ENCODE assay signal across 20 mouse cellular contexts in the genomic region with DNA sequence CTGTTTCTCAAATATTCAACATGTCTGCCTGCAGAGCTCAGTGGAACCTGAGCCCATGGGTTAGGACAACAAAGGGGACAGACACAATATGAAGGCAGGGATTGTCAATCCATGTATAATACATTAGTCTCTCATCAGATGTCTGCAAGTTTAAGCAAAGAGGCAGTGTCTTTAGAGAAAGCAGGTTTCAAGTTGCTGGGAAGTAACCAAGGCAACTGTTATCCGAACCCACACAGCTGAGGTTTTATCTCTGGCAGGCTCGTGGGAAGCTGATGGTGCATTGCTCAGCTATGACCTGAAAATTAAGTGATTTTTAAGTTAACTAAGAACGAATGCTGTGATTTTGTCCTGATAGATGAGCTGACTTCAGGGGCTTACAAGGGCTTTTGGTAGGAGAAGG. TPM values are rescaled to one million over a fixed set of nuclear protein-coding genes. Genes with fewer than 3 reads are reported as not detected.
DNase-seq lines count a peak whose midpoint lies in the region; ATAC-seq and TF ChIP-seq lines count a peak whose summit lies in the region.
"Had no signal": no experiment of that assay in that cellular context is flagged by ENCODE, and none has a peak within 500 bp of the region (broad histone marks: within the 10 kb centered on the region; RNA-seq: fewer than 3 reads in every experiment).

No protein-coding gene starts in this region.

- peak; percentile 84 for ATAC-seq in frontal cortex, adult (ENCODE audit: low TSS enrichment)
- no peak for ATAC-seq in liver, embryonic 11.5 days (replicated peaks; ENCODE audit: low FRiP score)
- no peak for ATAC-seq in embryonic facial prominence, embryonic 12.5 days (ENCODE audit: insufficient number of reproducible peaks, insufficient read depth, low FRiP score, low TSS enrichment)
- ATAC-seq in heart, embryonic 11.5 days (replicated peaks; ENCODE audit: insufficient number of reproducible peaks, low FRiP score, low TSS enrichment), result no peak
- no peak for ATAC-seq in cerebellum, adult (ENCODE audit: insufficient number of reproducible peaks, low FRiP score, low TSS enrichment)
- ATAC-seq: hindbrain, embryonic 16.5 days; lung, postnatal 0 days had no signal

- no peak overlapping the region for H3K9ac ChIP-seq in liver, adult 2 months (ENCODE audit: low read depth, low read length)
- H3K9ac ChIP-seq in liver, embryonic 11.5 days (ENCODE audit: low read depth, low read length), result no peak overlapping the region
- H3K9ac ChIP-seq in embryonic facial prominence, embryonic 12.5 days, result no peak overlapping the region
- no peak overlapping the region for H3K9ac ChIP-seq in heart, embryonic 11.5 days (ENCODE audit: low read depth, low read length)
- H3K9ac ChIP-seq: heart, embryonic 13.5 days had no signal

- H3K9me3 ChIP-seq in liver, embryonic 11.5 days (ENCODE audit: control insufficient read depth, low read length), result no peaks in the 10 kb centered on the region
- no peaks in the 10 kb centered on the region for H3K9me3 ChIP-seq in embryonic facial prominence, embryonic 12.5 days
- no peaks in the 10 kb centered on the region; the same call in 1 of the 2 replicates for H3K9me3 ChIP-seq in heart, embryonic 11.5 days (replicated peaks; ENCODE audit: control insufficient read depth, low read length)
- H3K9me3 ChIP-seq: G1E; heart, embryonic 13.5 days had no signal

- no peak overlapping the region for H3K4me2 ChIP-seq in liver, embryonic 11.5 days
- H3K4me2 ChIP-seq in embryonic facial prominence, embryonic 12.5 days (replicated peaks), result no peak overlapping the region
- H3K4me2 ChIP-seq in heart, embryonic 11.5 days, result no peak overlapping the region
- H3K4me2 ChIP-seq: heart, embryonic 13.5 days had no signal

- no peak for DNase-seq in frontal cortex, postnatal 25 days (ENCODE audit: low spot score in 2 of 2)
- DNase-seq in liver, adult 2 months (ENCODE audit: extremely low read depth, low read depth, low spot score), result no peak
- no peak for DNase-seq in liver, embryonic 11.5 days (ENCODE audit: low spot score)
- DNase-seq: cerebellum, postnatal 10 days; gastrocnemius, adult 2 months; kidney, postnatal 10 days; thymus, adult 18-20 months had no signal

- TF ChIP-seq CTCF in liver, adult 2 months (IDR thresholded peaks at IDR 0.05; ENCODE audit: low read depth, low read length), result no peak
- TF ChIP-seq CTCF in olfactory bulb, adult 2 months (IDR thresholded peaks at IDR 0.05; ENCODE audit: insufficient read depth, low read depth, low read length), result no peak

- no peaks in the 10 kb centered on the region for H3K36me3 ChIP-seq in liver, adult 2 months (ENCODE audit: control insufficient read depth, insufficient read depth, low read length)
- H3K36me3 ChIP-seq in liver, embryonic 11.5 days (ENCODE audit: control insufficient read depth, insufficient read depth, low read length), result no peaks in the 10 kb centered on the region
- H3K36me3 ChIP-seq in embryonic facial prominence, embryonic 12.5 days, result no peaks in the 10 kb centered on the region
- H3K36me3 ChIP-seq in heart, embryonic 11.5 days (ENCODE audit: control insufficient read depth, insufficient read depth, low read length), result no peaks in the 10 kb centered on the region
- H3K36me3 ChIP-seq: G1E; heart, embryonic 13.5 days had no signal

- H3K4me1 ChIP-seq in liver, adult 2 months (ENCODE audit: control insufficient read depth, insufficient read depth, low read length), result peaks cover 5% of the 10 kb centered on the region; the same call in 1 of the 2 replicates
- H3K4me1 ChIP-seq in liver, embryonic 11.5 days (replicated peaks; ENCODE audit: control insufficient read depth, insufficient read depth, low read length), result no peaks in the 10 kb centered on the region
- H3K4me1 ChIP-seq in embryonic facial prominence, embryonic 12.5 days, result peaks cover 8% of the 10 kb centered on the region; the same call in 1 of the 2 replicates
- H3K4me1 ChIP-seq in olfactory bulb, adult 2 months (ENCODE audit: control insufficient read depth, insufficient read depth, low read length), result peaks cover 5% of the 10 kb centered on the region
- H3K4me1 ChIP-seq in heart, embryonic 11.5 days (ENCODE audit: control insufficient read depth, insufficient read depth, low read length), result no peaks in the 10 kb centered on the region

- 59% methylated on average over 3 of the region's 3 CpGs for WGBS in liver, adult 2 months
- WGBS in liver, embryonic 11.5 days, result 30% methylated on average over 3 of the region's 3 CpGs
- WGBS in embryonic facial prominence, embryonic 12.5 days, result 25% methylated on average over 3 of the region's 3 CpGs
- 29% methylated on average over 3 of the region's 3 CpGs for WGBS in olfactory bulb, adult 2 months
- 26% methylated on average over 3 of the region's 3 CpGs for WGBS in heart, embryonic 11.5 days (ENCODE audit: insufficient replicate concordance)

- H3K79me2 ChIP-seq in liver, adult 2 months (ENCODE audit: control insufficient read depth, insufficient read depth, low read length), result no peaks in the 10 kb centered on the region

- H3K27ac ChIP-seq in liver, adult 2 months (replicated peaks; ENCODE audit: insufficient read depth, low read depth, low read length), result peak overlapping the region; percentile 52
- H3K27ac ChIP-seq in liver, embryonic 11.5 days (ENCODE audit: low read depth, low read length), result no peak overlapping the region
- 0 out of 2 replicates have a peak overlapping the region, but pooled peaks have one; percentile 36 for H3K27ac ChIP-seq in embryonic facial prominence, embryonic 12.5 days
- H3K27ac ChIP-seq in olfactory bulb, adult 2 months (ENCODE audit: insufficient read depth, low read depth, low read length), result peak overlapping the region; percentile 15; the same call in 1 of the 2 replicates
- H3K27ac ChIP-seq in heart, embryonic 11.5 days (ENCODE audit: low read depth, low read length), result no peak overlapping the region
- H3K27ac ChIP-seq: gastrocnemius, adult 2 months; heart, embryonic 13.5 days had no signal

- H3K27me3 ChIP-seq in liver, adult 2 months (ENCODE audit: control insufficient read depth, insufficient read depth, low read length), result no peaks in the 10 kb centered on the region
- H3K27me3 ChIP-seq in liver, embryonic 11.5 days (replicated peaks; ENCODE audit: control insufficient read depth, insufficient read depth, low read length), result no peaks in the 10 kb centered on the region
- H3K27me3 ChIP-seq in embryonic facial prominence, embryonic 12.5 days, result no peaks in the 10 kb centered on the region
- H3K27me3 ChIP-seq in heart, embryonic 11.5 days (ENCODE audit: control insufficient read depth, insufficient read depth, low read length), result no peaks in the 10 kb centered on the region
- H3K27me3 ChIP-seq: heart, embryonic 13.5 days had no signal

- TF ChIP-seq POLR2A in liver, adult 2 months (IDR thresholded peaks at IDR 0.05; ENCODE audit: extremely low read depth, insufficient read depth, low read length), result no peak
- no peak for TF ChIP-seq POLR2A in olfactory bulb, adult 2 months (IDR thresholded peaks at IDR 0.05; ENCODE audit: insufficient read depth, low read depth, low read length)

- no peak overlapping the region for H3K4me3 ChIP-seq in liver, adult 2 months (ENCODE audit: insufficient read depth, low read depth, low read length)
- H3K4me3 ChIP-seq in liver, embryonic 11.5 days (ENCODE audit: low read depth, low read length), result no peak overlapping the region
- no peak overlapping the region for H3K4me3 ChIP-seq in embryonic facial prominence, embryonic 12.5 days
- H3K4me3 ChIP-seq in olfactory bulb, adult 2 months (ENCODE audit: insufficient read depth, low read depth, low read length), result no peak overlapping the region
- H3K4me3 ChIP-seq in heart, embryonic 11.5 days (ENCODE audit: low read depth, low read length), result no peak overlapping the region
- H3K4me3 ChIP-seq: erythroblast, embryonic 14.5 days; gastrocnemius, adult 2 months; heart, embryonic 13.5 days had no signal

RNA-seq across cellular contexts. Expression of a gene that starts 40.4 kb away (rescaled TPM):
- total RNA-seq in liver, adult 2 months (2014; rRNA removed), result under 0.01 TPM in 1 of 2 replicates, not detected in the other
- polyA plus RNA-seq in liver, adult 2 months (2012; rRNA removed), result not detected in 2 replicates
- polyA plus RNA-seq in liver, embryonic 11.5 days (2014; fragmentation: Nextera tagmentation; extraction: Ambion mirVana), result not detected in 2 replicates
- polyA plus RNA-seq in embryonic facial prominence, embryonic 12.5 days (2016; fragmentation: Nextera tagmentation; extraction: Ambion mirVana), result not detected in 2 replicates
- polyA plus RNA-seq in olfactory bulb, adult 2 months (2012; ENCODE audit: insufficient read depth, insufficient read length, low replicate concordance, missing spikeins), result not detected in 2 replicates
- polyA plus RNA-seq in heart, embryonic 11.5 days (2014; fragmentation: Nextera tagmentation; extraction: Ambion mirVana), result not detected in 2 replicates
- total RNA-seq: monocyte, adult 5-6 weeks; neutrophil, adult 5-6 weeks had no signal
- polyA plus RNA-seq: erythroblast, embryonic 14.5 days; G1E; heart, embryonic 13.5 days; hindbrain, embryonic 16.5 days; limb, embryonic 14.5 days; lung, postnatal 0 days had no signal

Comparison
In these comparisons a context has a peak if more than half of its experiments do, and no peak if none do; other contexts are left out.
1. H3K27ac ChIP-seq: peak in liver, adult 2 months (single experiment), embryonic facial prominence, embryonic 12.5 days (single experiment) and olfactory bulb, adult 2 months (single experiment); none in liver, embryonic 11.5 days (single experiment) and heart, embryonic 11.5 days (single experiment).